Mouse (Mus musculus) midbrain, embryonic 16.5 days (tissue): ENCODE measurements around the gene Lmntd1. TPM values are rescaled to one million over a fixed set of nuclear protein-coding genes. Genes with fewer than 3 reads are reported as not detected.

ENCODE experiments used
- ATAC-seq: fragments of 200-750 bp; cut with Nextera tagmentation; 2 replicates; pipeline ENCODE4 v1.8.0; 2017; ENCODE audit warnings: moderate TSS enrichment
- H3K27ac ChIP-seq: fragments of 300-500 bp; sonication (generic); 2 replicates; pipeline ENCODE4 v1.5.1; 2014; ENCODE audit warnings: mild to moderate bottlenecking, low read length, mixed read lengths
- H3K27me3 ChIP-seq: fragments of 300-500 bp; sonication (generic); 2 replicates; pipeline ENCODE4 v1.6.1; 2014; ENCODE audit warnings: low read depth, low read length, mixed read lengths; ENCODE audit not compliant: control insufficient read depth, insufficient read depth
- H3K36me3 ChIP-seq: fragments of 300-500 bp; sonication (generic); 2 replicates; pipeline ENCODE4 v1.6.1; 2014; ENCODE audit warnings: mild to moderate bottlenecking, low read length, moderate library complexity, mixed read lengths; ENCODE audit not compliant: control insufficient read depth, insufficient read depth
- H3K4me1 ChIP-seq: fragments of 300-500 bp; sonication (generic); 2 replicates; pipeline ENCODE4 v1.6.1; 2014; ENCODE audit warnings: mild to moderate bottlenecking, low read length, mixed read lengths; ENCODE audit not compliant: control insufficient read depth, insufficient read depth
- H3K4me2 ChIP-seq: fragments of 300-500 bp; sonication (generic); 2 replicates; pipeline ENCODE4 v1.6.1; 2014; ENCODE audit warnings: mild to moderate bottlenecking, low read length, mixed read lengths
- H3K4me3 ChIP-seq: fragments of 300-500 bp; sonication (generic); 2 replicates; pipeline ENCODE4 v1.5.1; 2014; ENCODE audit warnings: low read depth, mild to moderate bottlenecking, low read length, moderate library complexity, mixed read lengths
- H3K9ac ChIP-seq: fragments of 300-500 bp; sonication (generic); 2 replicates; pipeline ENCODE4 v1.6.1; 2014; ENCODE audit warnings: low read depth, low read length, mixed read lengths
- H3K9me3 ChIP-seq: fragments of 300-500 bp; sonication (generic); replicated peaks from 2 replicates; pipeline ENCODE4 v1.6.1; 2014; ENCODE audit warnings: mild to moderate bottlenecking, low read length, mixed read lengths; ENCODE audit not compliant: control insufficient read depth, poor library complexity, severe bottlenecking
- WGBS: fragments of 180-500 bp; shearing (Covaris S2); extraction: QIAGEN DNeasy Blood & Tissue Kit; methylation state at CpG from one replicate; pipeline ENCODE4 v1.1.7; 2014; 5-methylcytosine and 5-hydroxymethylcytosine counted together
- polyA plus RNA-seq: library from polyadenylated mRNA; unstranded; fragments of >200 nt; fragmentation: Nextera tagmentation; extraction: Ambion mirVana; gene quantifications from 2 replicates; pipeline ENCODE4 v1.2.1, GENCODE M21; 2015

Gene Lmntd1
- polyA plus RNA-seq, 1 experiment from 2014 or later = 1.5 TPM

GRCm38 (mm10) chr6:145335876-145336768 lies 278.0 kb downstream of the Lmntd1 start:
- Histone ChIP-seq H3K4me2 (no peak overlapping the region), H3K27me3 (no peaks in the 10 kb centered on the region), H3K4me3 (no peak overlapping the region), H3K36me3 (no peaks in the 10 kb centered on the region), H3K9ac (no peak overlapping the region), H3K27ac (no peak overlapping the region), H3K4me1 (peaks cover 3% of the 10 kb centered on the region), H3K9me3 (no peaks in the 10 kb centered on the region)
- 69% methylated on average over 18 of the region's 18 CpGs for WGBS
- no peak for ATAC-seq

GRCm38 (mm10) chr6:145334211-145334610 lies 279.9 kb downstream of the Lmntd1 start:
- ATAC-seq = no peak
- no peaks in the 10 kb centered on the region for H3K4me1 ChIP-seq
- H3K27me3 ChIP-seq = no peaks in the 10 kb centered on the region
- 92% methylated on average over 3 of the region's 3 CpGs for WGBS
- H3K9ac ChIP-seq = no peak overlapping the region
- H3K27ac ChIP-seq = no peak overlapping the region
- no peak overlapping the region for H3K4me3 ChIP-seq
- no peaks in the 10 kb centered on the region for H3K9me3 ChIP-seq
- H3K36me3 ChIP-seq = no peaks in the 10 kb centered on the region
- no peak overlapping the region for H3K4me2 ChIP-seq

- Histone ChIP-seq H3K9me3 (no peaks in the 10 kb centered on the region), H3K27me3 (no peaks in the 10 kb centered on the region), H3K4me3 (no peak overlapping the region), H3K27ac (no peak overlapping the region), H3K4me1 (no peaks in the 10 kb centered on the region), H3K36me3 (no peaks in the 10 kb centered on the region), H3K4me2 (no peak overlapping the region), H3K9ac (no peak overlapping the region)
- no peak for ATAC-seq
- 85% methylated on average over 12 of the region's 12 CpGs for WGBS
These were observed 287.8 kb downstream of the Lmntd1 start for GRCm38 (mm10) chr6:145326141-145326806.

GRCm38 (mm10) chr6:145325095-145325494 lies 289.0 kb downstream of the Lmntd1 start:
- H3K27ac ChIP-seq = no peak overlapping the region
- ATAC-seq = no peak
- H3K4me2 ChIP-seq = no peak overlapping the region
- 80% methylated on average over 6 of the region's 6 CpGs for WGBS
- no peak overlapping the region for H3K4me3 ChIP-seq
- no peaks in the 10 kb centered on the region for H3K9me3 ChIP-seq
- no peak overlapping the region for H3K9ac ChIP-seq
- no peaks in the 10 kb centered on the region for H3K36me3 ChIP-seq
- no peaks in the 10 kb centered on the region for H3K4me1 ChIP-seq
- no peaks in the 10 kb centered on the region for H3K27me3 ChIP-seq

GRCm38 (mm10) chr6:145324470-145324869 lies 289.6 kb downstream of the Lmntd1 start:
- no peaks in the 10 kb centered on the region for H3K9me3 ChIP-seq
- no peak overlapping the region for H3K9ac ChIP-seq
- ATAC-seq = no peak
- H3K4me3 ChIP-seq = no peak overlapping the region
- H3K27ac ChIP-seq = no peak overlapping the region
- WGBS = 65% methylated on average over 7 of the region's 7 CpGs
- H3K27me3 ChIP-seq = no peaks in the 10 kb centered on the region
- H3K36me3 ChIP-seq = no peaks in the 10 kb centered on the region
- H3K4me2 ChIP-seq = no peak overlapping the region
- no peaks in the 10 kb centered on the region for H3K4me1 ChIP-seq

GRCm38 (mm10) chr6:145322246-145322645 lies 291.9 kb downstream of the Lmntd1 start:
- no peaks in the 10 kb centered on the region for H3K4me1 ChIP-seq
- H3K9ac ChIP-seq = no peak overlapping the region
- no peak overlapping the region for H3K27ac ChIP-seq
- no peaks in the 10 kb centered on the region for H3K9me3 ChIP-seq
- no peaks in the 10 kb centered on the region for H3K27me3 ChIP-seq
- no peak overlapping the region for H3K4me2 ChIP-seq
- H3K36me3 ChIP-seq = no peaks in the 10 kb centered on the region
- 89% methylated on average over 7 of the region's 7 CpGs for WGBS
- ATAC-seq = no peak
- H3K4me3 ChIP-seq = no peak overlapping the region

- no peaks in the 10 kb centered on the region for H3K27me3 ChIP-seq
- no peak overlapping the region for H3K4me3 ChIP-seq
- H3K9ac ChIP-seq = no peak overlapping the region
- H3K27ac ChIP-seq = no peak overlapping the region
- H3K36me3 ChIP-seq = no peaks in the 10 kb centered on the region
- WGBS = 83% methylated on average over 10 of the region's 10 CpGs
- no peak overlapping the region for H3K4me2 ChIP-seq
- H3K9me3 ChIP-seq = no peaks in the 10 kb centered on the region
- H3K4me1 ChIP-seq = no peaks in the 10 kb centered on the region
- ATAC-seq = no peak
These were observed 294.0 kb downstream of the Lmntd1 start for GRCm38 (mm10) chr6:145320156-145320555.
